Comparison of ENCODE assay signal across 15 mouse cellular contexts in the genomic region with DNA sequence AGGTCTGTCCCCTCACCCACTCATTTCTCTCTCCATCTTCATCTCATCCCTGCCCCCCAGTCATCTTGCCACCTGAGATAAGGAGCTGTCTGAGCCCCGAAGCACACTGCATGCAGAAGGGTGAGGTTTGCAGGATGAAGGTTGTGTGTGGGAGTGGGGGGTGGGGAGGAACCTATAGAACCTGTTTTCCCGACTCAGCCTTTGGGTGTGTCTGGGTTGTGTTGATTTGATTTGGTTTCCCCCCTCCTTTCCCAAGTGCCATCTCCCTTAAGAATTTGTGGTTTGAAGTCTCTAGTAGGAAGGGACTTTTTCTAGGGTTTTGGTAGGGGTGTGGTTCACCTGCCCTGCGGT.
DNase-seq lines count a peak whose midpoint lies in the region; ATAC-seq and TF ChIP-seq lines count a peak whose summit lies in the region.
"Had no signal": no experiment of that assay in that cellular context is flagged by ENCODE, and none has a peak within 500 bp of the region (broad histone marks: within the 10 kb centered on the region; RNA-seq: fewer than 3 reads in every experiment).

No protein-coding gene starts in this region.

- ATAC-seq in embryonic facial prominence, embryonic 12.5 days (ENCODE audit: insufficient number of reproducible peaks, insufficient read depth, low FRiP score, low TSS enrichment): no peak
- ATAC-seq in limb, embryonic 12.5 days (ENCODE audit: insufficient number of reproducible peaks, insufficient read depth, low FRiP score, low TSS enrichment, low read depth): no peak
- no peak for ATAC-seq in granulocyte monocyte progenitor cell, adult 5-6 weeks (replicated peaks; ENCODE audit: poor library complexity, severe bottlenecking)
- ATAC-seq: CD4-positive, CD25-positive, alpha-beta regulatory T cell, adult 4 months had no signal

- H3K9me3 ChIP-seq in embryonic facial prominence, embryonic 12.5 days: no peaks in the 10 kb centered on the region
- no peaks in the 10 kb centered on the region for H3K9me3 ChIP-seq in limb, embryonic 12.5 days
- H3K9me3 ChIP-seq: midbrain, embryonic 10.5 days had no signal

- WGBS in kidney, adult 2 months: 44% methylated on average over 3 of the region's 3 CpGs
- WGBS in embryonic facial prominence, embryonic 12.5 days: 85% methylated on average over 3 of the region's 3 CpGs
- 77% methylated on average over 3 of the region's 3 CpGs for WGBS in limb, embryonic 12.5 days

- no peaks in the 10 kb centered on the region for H3K36me3 ChIP-seq in kidney, adult 2 months (ENCODE audit: control insufficient read depth, insufficient read depth, low read length)
- H3K36me3 ChIP-seq in embryonic facial prominence, embryonic 12.5 days: no peaks in the 10 kb centered on the region
- H3K36me3 ChIP-seq in limb, embryonic 12.5 days: peaks cover 11% of the 10 kb centered on the region; the same call in 1 of the 2 replicates
- H3K36me3 ChIP-seq: midbrain, embryonic 10.5 days had no signal

- no peak overlapping the region for H3K4me2 ChIP-seq in embryonic facial prominence, embryonic 12.5 days (replicated peaks)
- no peak overlapping the region for H3K4me2 ChIP-seq in limb, embryonic 12.5 days
- H3K4me2 ChIP-seq: hindbrain, embryonic 14.5 days had no signal

- no peaks in the 10 kb centered on the region for H3K27me3 ChIP-seq in kidney, adult 2 months (replicated peaks; ENCODE audit: control insufficient read depth, insufficient read depth, low read length)
- no peaks in the 10 kb centered on the region for H3K27me3 ChIP-seq in embryonic facial prominence, embryonic 12.5 days
- no peaks in the 10 kb centered on the region for H3K27me3 ChIP-seq in limb, embryonic 12.5 days

- H3K27ac ChIP-seq in kidney, adult 2 months (ENCODE audit: insufficient read depth, low read depth, low read length): peak overlapping the region; percentile 96
- peak overlapping the region; percentile 53 for H3K27ac ChIP-seq in brown adipose tissue, adult 24 weeks (replicated peaks; ENCODE audit: low read depth, low read length)
- H3K27ac ChIP-seq in embryonic facial prominence, embryonic 12.5 days: peak overlapping the region; percentile 12; the same call in 1 of the 2 replicates
- peak overlapping the region; percentile 54 for H3K27ac ChIP-seq in limb, embryonic 12.5 days
- H3K27ac ChIP-seq: hindbrain, embryonic 14.5 days; midbrain, embryonic 10.5 days had no signal

- H3K4me1 ChIP-seq in kidney, adult 2 months (ENCODE audit: control insufficient read depth, insufficient read depth, low read length): peaks cover 19% of the 10 kb centered on the region
- H3K4me1 ChIP-seq in brown adipose tissue, adult 24 weeks (ENCODE audit: control insufficient read depth, insufficient read depth, insufficient read length, low read length): peaks cover 41% of the 10 kb centered on the region
- H3K4me1 ChIP-seq in embryonic facial prominence, embryonic 12.5 days: peaks cover 54% of the 10 kb centered on the region
- H3K4me1 ChIP-seq in limb, embryonic 12.5 days (replicated peaks): peaks cover 77% of the 10 kb centered on the region

- TF ChIP-seq POLR2A in kidney, adult 2 months (IDR thresholded peaks at IDR 0.05; ENCODE audit: low read depth, low read length): no peak

- TF ChIP-seq CTCF in kidney, adult 2 months (conservative IDR thresholded peaks at IDR 0.05; ENCODE audit: insufficient read depth, insufficient read length, low read depth, low read length): no peak

- no peak for DNase-seq in kidney, adult 2 months
- no peak for DNase-seq in kidney, adult 9 months
- no peak for DNase-seq in thymus, postnatal 10 days (ENCODE audit: low spot score in 2 of 2)
- DNase-seq in adipocyte (ENCODE audit: low spot score): no peak
- DNase-seq: cerebellum, postnatal 25 days; liver; right cerebral cortex, postnatal 4 days; thymus, postnatal 25 days had no signal

- H3K9ac ChIP-seq in embryonic facial prominence, embryonic 12.5 days: no peak overlapping the region
- H3K9ac ChIP-seq in limb, embryonic 12.5 days (replicated peaks): no peak overlapping the region
- H3K9ac ChIP-seq: hindbrain, embryonic 14.5 days had no signal

- H3K4me3 ChIP-seq in kidney, adult 2 months (ENCODE audit: insufficient read depth, low read depth, low read length): no peak overlapping the region
- no peak overlapping the region for H3K4me3 ChIP-seq in brown adipose tissue, adult 24 weeks (ENCODE audit: insufficient read depth, low read depth, low read length)
- no peak overlapping the region for H3K4me3 ChIP-seq in embryonic facial prominence, embryonic 12.5 days
- no peak overlapping the region for H3K4me3 ChIP-seq in limb, embryonic 12.5 days (replicated peaks)
- H3K4me3 ChIP-seq: midbrain, embryonic 10.5 days had no signal

Comparison
In these comparisons a context has a peak if more than half of its experiments do, and no peak if none do; other contexts are left out.
1. H3K27ac ChIP-seq: peak in every context shown above with its lines; median percentile 96 in kidney, adult 2 months; 54 in limb, embryonic 12.5 days; 53 in brown adipose tissue, adult 24 weeks; 12 in embryonic facial prominence, embryonic 12.5 days.